Mouse (Mus musculus): ENCODE measurements around the gene Itga2. TPM values are rescaled to one million over a fixed set of nuclear protein-coding genes. Genes with fewer than 3 reads are reported as not detected.

Itga2 gene
- total RNA-seq, 2 experiments from 2014 or later = 0.68 to 0.77 TPM

DNA sequence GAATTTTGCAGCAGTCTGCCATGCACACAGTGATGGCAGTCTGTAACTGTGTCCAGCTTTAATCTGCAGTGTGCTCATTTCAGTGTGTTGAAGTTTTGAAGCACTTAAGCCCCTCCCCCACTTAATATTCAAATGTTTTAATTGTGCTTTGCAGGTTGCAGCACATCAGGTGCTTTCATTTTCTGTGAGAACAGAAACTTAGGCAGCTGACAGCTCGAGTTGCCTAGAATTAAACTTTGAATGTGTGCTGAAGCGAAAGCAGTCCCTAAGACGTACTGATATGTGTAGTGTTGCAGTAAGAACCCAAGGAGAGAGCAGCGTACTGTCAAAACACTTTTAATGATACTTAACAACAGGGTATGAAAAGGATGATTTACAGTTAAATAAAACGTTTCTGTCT, 99.1 kb downstream of the Itga2 start:
- ATAC-seq (replicated peaks; ENCODE audit: low FRiP score, poor library complexity, severe bottlenecking) = no peak

DNA sequence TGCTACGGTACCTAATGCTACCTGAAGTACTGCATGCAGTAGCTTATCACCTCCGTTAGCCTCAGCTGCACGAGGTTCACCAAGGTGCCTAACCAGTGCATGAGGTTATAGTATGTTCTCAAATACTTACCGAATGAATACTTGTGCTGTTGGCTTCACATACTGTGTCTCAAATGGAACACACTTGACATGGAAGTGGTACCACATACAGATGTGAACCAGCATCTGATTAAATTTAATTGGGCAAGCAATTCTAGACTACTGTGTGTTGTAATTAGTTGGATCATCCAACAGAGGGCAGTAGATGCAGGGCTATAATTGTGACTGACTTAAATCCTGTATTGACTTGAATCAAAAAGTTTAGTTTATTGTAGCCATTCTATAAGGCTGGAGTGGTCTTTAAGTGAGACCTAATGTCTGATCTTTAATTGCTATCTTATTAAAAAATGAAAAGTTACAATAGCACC, 100.5 kb downstream of the Itga2 start:
- peak; percentile 62; the same call in 1 of the 2 replicates for ATAC-seq (replicated peaks; ENCODE audit: low FRiP score, poor library complexity, severe bottlenecking)

DNA sequence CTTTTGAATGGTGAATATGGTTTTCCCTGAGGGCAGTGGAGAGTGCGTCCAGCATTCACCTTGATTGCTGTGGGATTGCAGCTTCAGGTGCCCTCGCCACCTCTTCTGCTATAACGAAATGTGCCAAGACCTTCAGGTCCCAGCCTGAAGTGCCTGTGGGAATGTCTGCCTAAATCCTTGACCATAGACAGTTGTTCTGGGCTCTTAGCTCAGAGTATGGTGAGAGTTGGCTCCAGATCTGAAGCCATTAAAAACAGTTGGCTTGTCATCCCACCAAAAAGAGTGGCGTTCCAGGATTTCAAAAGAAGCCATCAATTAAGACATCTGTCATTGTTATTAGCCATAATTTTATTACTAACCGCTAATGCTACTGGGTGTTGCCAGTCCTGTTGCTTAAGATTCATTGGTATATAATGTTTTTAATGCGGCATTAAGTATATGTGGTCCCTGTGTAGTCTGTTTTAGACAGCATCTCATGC, 106.5 kb downstream of the Itga2 start:
- ATAC-seq (replicated peaks; ENCODE audit: low FRiP score, poor library complexity, severe bottlenecking) = no peak

DNA sequence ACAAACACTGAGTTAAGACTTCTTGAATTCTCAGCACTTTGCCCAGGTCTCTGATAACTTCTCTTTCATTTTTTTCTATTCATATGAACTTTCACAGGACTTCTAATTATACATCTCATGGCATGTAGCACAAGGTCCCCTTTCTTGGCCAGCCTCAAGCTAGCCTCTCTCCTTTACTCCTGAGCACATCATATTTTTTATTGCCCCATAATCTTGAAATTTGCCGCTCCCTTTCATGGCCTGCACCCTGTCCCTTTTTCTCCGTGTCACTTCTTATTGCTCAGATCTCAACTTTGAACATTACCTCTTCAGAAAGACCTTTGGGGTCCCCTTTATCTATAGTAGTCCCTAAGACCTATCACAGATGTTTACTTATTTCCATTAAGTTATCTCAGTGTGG, 109.0 kb downstream of the Itga2 start:
- no peak for ATAC-seq (replicated peaks; ENCODE audit: low FRiP score, poor library complexity, severe bottlenecking)

DNA sequence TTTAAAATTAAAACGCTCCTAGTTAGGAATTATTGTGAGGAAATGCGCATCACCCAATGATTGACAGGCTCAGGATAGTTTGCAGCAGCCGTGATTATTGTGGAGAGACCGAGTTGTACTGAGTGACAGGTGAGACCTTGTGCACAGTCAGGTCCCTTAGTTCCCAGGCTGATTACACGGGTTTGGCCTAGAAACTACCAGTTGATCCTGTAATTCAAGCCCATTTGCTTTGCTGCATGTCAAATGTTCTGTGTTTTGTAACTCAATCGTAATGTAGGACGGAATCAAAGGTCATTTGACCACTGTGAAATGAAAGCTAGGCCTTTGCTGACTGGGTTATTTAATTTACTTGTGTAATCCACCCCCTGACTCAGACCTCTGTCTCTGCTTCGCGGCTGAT, 113.4 kb downstream of the Itga2 start:
- ATAC-seq (replicated peaks; ENCODE audit: low FRiP score, poor library complexity, severe bottlenecking) = peak; percentile 76

DNA sequence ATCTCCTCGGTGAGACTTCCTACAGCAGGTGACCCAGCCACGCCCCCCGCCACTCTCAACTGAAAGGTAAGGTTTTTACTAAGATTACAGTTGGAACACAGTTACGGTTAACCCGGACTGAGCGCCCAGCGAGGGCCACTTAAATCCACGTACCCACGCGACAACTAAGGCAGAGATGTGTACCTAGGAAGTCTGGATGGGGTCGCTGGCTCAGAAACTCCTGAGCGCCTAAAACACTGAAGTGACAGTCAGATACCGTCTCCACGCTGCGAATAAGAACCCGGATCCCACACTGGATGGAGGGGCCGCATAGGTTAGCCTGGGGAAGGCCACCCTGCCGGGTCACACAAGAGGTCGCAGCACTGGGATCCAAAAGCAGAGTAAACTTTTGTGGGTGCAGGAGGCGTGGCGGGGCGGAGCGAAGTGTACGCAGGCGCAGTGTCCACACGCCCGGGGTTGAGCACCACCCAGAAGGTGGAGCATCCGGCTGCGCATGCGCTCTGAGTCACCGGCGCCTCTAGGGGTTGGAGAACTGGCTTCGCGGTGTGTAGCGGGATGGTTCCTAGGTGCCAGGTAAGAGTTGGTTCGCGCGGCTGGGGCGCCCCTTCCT, 114.0 kb downstream of the Itga2 start, which contains the start of gene Mocs2:
TSS of gene Mocs2 (plus strand) at position 486 of the 610 bp plus-strand sequence.
- peak; percentile 98 for ATAC-seq (replicated peaks; ENCODE audit: low FRiP score, poor library complexity, severe bottlenecking)

DNA sequence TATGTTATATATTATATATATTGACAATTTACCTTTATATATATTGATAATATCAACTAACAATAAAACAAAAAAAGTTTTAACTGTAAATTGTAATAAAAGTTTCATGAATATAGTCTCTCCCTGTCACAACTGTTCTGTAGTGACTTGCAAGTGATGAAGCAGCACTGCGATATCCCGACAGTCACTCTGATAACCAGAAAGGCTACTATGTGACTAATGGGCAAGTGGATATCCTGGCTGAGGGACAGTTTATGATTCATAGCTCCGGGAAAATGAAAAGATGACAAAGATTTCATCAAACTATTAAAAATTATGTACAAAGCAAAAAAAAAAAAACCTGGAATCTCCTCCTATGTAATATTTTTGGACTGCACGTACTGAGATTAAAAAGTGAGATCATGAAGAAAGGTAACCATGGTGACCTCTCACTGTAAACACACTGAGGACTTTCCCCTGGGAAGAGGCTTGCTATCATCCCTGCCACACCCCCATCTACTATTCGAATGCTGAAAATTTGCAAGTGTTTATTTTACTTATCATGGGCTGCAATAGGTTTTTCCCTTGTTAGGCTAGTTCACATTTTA, 122.2 kb downstream of the Itga2 start:
- no peak for ATAC-seq (replicated peaks; ENCODE audit: low FRiP score, poor library complexity, severe bottlenecking)

DNA sequence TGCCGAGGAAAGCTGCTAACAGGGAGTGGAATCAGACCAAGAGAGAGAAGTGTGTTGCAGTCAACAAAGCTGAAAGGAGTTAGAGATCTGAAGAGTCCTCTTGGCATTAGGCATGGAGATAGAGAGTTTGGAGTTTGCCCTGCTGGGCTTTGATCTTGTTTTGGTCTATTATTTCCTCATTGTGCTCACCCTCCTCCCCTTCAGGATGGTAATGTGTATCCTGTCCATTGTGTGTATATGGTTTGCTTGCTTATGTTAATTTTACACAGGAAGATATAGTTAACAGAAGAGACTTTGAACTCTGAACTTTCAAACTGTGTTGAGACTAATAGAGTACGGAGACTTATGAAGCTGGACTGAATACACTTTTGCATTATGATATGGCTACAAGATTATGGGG, 128.9 kb downstream of the Itga2 start:
- no peak for ATAC-seq (replicated peaks; ENCODE audit: low FRiP score, poor library complexity, severe bottlenecking)

DNA sequence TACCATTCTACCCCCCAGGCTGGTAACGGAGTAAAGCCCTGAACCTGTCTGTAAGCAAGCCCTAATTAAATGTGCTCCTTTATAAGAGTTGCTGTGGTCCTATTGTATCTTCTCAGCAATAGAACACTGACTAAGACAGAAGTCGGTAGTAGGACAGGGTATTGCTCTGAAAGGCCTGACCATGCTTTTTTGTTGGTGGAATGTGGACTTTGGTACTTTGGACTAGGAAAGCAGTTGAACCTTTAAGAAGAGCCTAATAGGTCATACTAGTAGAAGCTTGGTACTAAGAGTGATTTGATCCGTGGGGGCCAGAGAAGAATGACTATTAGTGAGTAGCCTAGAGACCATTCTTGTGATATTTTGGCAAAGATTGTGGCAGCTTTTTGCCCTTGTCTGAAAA, 130.0 kb downstream of the Itga2 start:
- ATAC-seq (replicated peaks; ENCODE audit: low FRiP score, poor library complexity, severe bottlenecking) = no peak

DNA sequence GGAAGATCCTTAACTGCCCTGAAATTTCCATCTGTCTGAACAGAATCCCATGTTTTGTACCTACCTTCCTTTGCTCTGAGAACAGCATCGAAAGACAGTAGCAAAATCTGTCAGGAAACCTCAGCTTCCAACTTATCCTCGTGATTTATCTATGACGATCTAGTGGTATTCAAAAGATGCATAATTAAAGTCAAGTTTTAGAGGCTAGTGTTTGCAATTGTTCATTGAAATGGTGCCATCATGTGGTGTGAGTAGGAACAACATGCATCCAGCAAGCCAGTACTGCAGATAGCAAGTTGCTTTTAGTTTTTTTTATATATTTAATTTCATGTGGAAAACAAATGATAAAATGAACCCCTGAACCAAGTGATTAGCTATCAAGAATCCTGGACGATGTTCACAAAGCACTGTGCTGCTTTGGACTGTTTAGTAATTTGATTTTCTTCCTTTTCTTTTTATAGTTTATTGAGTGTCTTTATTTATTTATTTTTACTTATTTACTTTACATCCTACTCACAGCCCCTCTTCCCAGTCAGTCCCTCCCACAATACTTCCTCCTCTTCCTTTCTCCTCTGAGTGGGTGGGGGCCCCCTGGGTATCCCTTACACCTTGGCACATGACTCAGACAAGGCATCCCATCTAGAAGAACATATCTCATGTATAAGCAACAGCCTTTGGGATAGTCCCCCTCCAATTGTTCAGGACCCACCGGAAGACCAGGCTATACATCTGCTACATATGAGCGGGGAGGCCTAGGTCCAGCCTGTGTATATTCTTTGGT, 138.5 kb downstream of the Itga2 start:
- no peak for ATAC-seq (replicated peaks; ENCODE audit: low FRiP score, poor library complexity, severe bottlenecking)

DNA sequence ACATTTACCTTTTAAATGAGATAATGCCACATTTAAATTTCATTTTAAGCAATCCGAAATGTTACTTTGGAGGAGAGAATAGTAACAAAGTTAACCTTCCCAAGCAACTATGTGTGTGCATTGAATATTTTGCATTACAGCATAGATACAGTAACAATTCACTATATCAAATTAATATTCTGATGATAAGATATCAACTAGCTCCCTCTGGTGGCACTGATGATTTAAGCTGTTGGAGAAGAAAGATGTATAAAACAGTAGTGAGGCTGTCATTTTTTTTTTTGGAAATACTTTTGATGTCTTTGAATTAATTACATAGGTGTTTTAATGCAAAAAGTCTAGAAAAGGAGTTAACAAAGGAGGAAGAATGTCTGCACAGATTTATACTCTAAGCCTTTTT, 140.4 kb downstream of the Itga2 start:
- ATAC-seq (replicated peaks; ENCODE audit: low FRiP score, poor library complexity, severe bottlenecking) = no peak

Other genes starting within 250 kb of the Itga2 start
- 6.1 and 22.1 TPM in 2 replicates for gene Mocs2, start 113.9 kb downstream of the Itga2 start, total RNA-seq (2015; ENCODE audit: low replicate concordance)
- 13.0 and 16.5 TPM in 2 replicates for gene Mocs2, start 113.9 kb downstream of the Itga2 start, total RNA-seq (2017; ENCODE audit: low replicate concordance)
- gene Pelo, start 158.1 kb upstream of the Itga2 start, total RNA-seq (2015; ENCODE audit: low replicate concordance) = 2.9 and 4.4 TPM in 2 replicates
- gene Pelo, start 158.1 kb upstream of the Itga2 start, total RNA-seq (2017; ENCODE audit: low replicate concordance) = 5.3 and 7.7 TPM in 2 replicates
- 9.0 and 9.2 TPM in 2 replicates for gene Gm49395, start 169.8 kb upstream of the Itga2 start, total RNA-seq (2015; ENCODE audit: low replicate concordance)
- gene Gm49395, start 169.8 kb upstream of the Itga2 start, total RNA-seq (2017; ENCODE audit: low replicate concordance) = not detected in 2 replicates
- gene Itga1, start 169.9 kb upstream of the Itga2 start, total RNA-seq (2015; ENCODE audit: low replicate concordance) = 4.2 and 5.2 TPM in 2 replicates
- gene Itga1, start 169.9 kb upstream of the Itga2 start, total RNA-seq (2017; ENCODE audit: low replicate concordance) = 2.2 TPM in 2 replicates

Data from erythroblast, adult 5-6 weeks (primary cell).